Mouse (Mus musculus): ENCODE data around the gene Ppp3ca.

DNA sequence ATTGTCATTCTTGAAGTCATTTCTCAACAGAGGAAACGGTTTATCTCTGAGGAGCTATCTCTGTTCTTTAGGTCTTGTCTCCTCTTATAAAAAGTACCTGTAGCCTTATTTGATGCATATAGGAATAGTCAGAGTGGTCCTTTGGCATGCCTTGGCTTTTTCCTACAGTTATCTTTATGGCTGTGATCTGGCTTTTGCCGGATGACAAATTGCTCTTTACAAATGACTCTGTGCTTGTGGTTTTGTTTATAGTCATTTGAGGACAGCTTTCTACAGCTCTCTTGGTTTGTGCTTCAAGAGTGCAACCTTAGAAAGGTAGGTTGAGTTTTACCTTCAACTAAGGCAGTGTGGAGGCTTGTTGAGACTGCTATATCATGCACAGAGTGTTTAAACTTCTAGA is 3.4 kb downstream of the Ppp3ca start:
- TF ChIP-seq CTCF (IDR thresholded peaks at IDR 0.05; ENCODE audit: low read depth, low read length) (no peak), POLR2A (IDR thresholded peaks at IDR 0.05; ENCODE audit: borderline replicate concordance, low read depth, low read length) (no peak)

Measured in bone marrow macrophage, adult 2 months (primary cell).